Comparison of ENCODE assay signal across 8 mouse cellular contexts in genomic region chr4:48584421-48585240, GRCm38 (mm10). TPM values are rescaled to one million over a fixed set of nuclear protein-coding genes. Genes with fewer than 3 reads are reported as not detected.
DNase-seq lines count a peak whose midpoint lies in the region; ATAC-seq and TF ChIP-seq lines count a peak whose summit lies in the region.

Tmeff1 (plus strand) TSS chr4:48585174.

- peak; percentile 82 for ATAC-seq in heart, embryonic 12.5 days (ENCODE audit: insufficient number of reproducible peaks, low FRiP score)
- ATAC-seq in liver, postnatal 0 days: peak; percentile 21; the same call in 1 of the 2 replicates
- ATAC-seq in monocyte, adult 5-6 weeks (replicated peaks; ENCODE audit: insufficient number of reproducible peaks, low FRiP score, low TSS enrichment, poor library complexity, severe bottlenecking): no peak

- peak within 1 kb of the TSS; percentile 85 for H3K4me2 ChIP-seq in heart, embryonic 12.5 days
- H3K4me2 ChIP-seq in liver, postnatal 0 days (ENCODE audit: low read depth, low read length): peak within 1 kb of the TSS; percentile 82

- TF ChIP-seq EP300 in liver, postnatal 0 days (IDR thresholded peaks at IDR 0.05; ENCODE audit: low read depth): no peak

- no peak within 1 kb of the TSS for H3K27ac ChIP-seq in bone marrow macrophage, adult 2 months (ENCODE audit: insufficient read depth, low read depth, low read length)
- H3K27ac ChIP-seq in heart, embryonic 12.5 days (ENCODE audit: poor library complexity, severe bottlenecking): peak within 1 kb of the TSS; percentile 87
- H3K27ac ChIP-seq in liver, postnatal 0 days (ENCODE audit: low read depth): no peak within 1 kb of the TSS

- TF ChIP-seq POLR2A in bone marrow macrophage, adult 2 months (IDR thresholded peaks at IDR 0.05; ENCODE audit: borderline replicate concordance, low read depth, low read length): no peak

- under 1% methylated on average over 51 of the region's 64 CpGs for WGBS in heart, embryonic 12.5 days
- WGBS in liver, postnatal 0 days (ENCODE audit: insufficient replicate concordance): 7% methylated on average over 36 of the region's 64 CpGs

- no peaks in the 10 kb centered on the region for H3K4me1 ChIP-seq in bone marrow macrophage, adult 2 months (ENCODE audit: control insufficient read depth, insufficient read depth, low read length)
- peaks cover 23% of the 10 kb centered on the region for H3K4me1 ChIP-seq in heart, embryonic 12.5 days (replicated peaks)
- H3K4me1 ChIP-seq in liver, postnatal 0 days (ENCODE audit: insufficient read depth): no peaks in the 10 kb centered on the region; the same call in 1 of the 2 replicates

- no peak for TF ChIP-seq CTCF in bone marrow macrophage, adult 2 months (IDR thresholded peaks at IDR 0.05; ENCODE audit: low read depth, low read length)
- no peak for TF ChIP-seq CTCF in liver, postnatal 0 days (IDR thresholded peaks at IDR 0.05; ENCODE audit: low read depth)

- peaks cover 3% of the 10 kb centered on the region; the same call in 1 of the 2 replicates for H3K36me3 ChIP-seq in heart, embryonic 12.5 days
- no peaks in the 10 kb centered on the region for H3K36me3 ChIP-seq in liver, postnatal 0 days (replicated peaks; ENCODE audit: insufficient read depth, low read length)

- DNase-seq in kidney, adult 11 months: peak; percentile 4
- DNase-seq in kidney, adult 8-10 months: no peak
- DNase-seq in kidney, postnatal 14 days: peak; percentile 53
- DNase-seq in liver, postnatal 0 days: no peak
- DNase-seq in retina, embryonic 14.5 days (ENCODE audit: low spot score): peak; percentile 78

- H3K9me3 ChIP-seq in heart, embryonic 12.5 days (replicated peaks): no peaks in the 10 kb centered on the region
- no peaks in the 10 kb centered on the region for H3K9me3 ChIP-seq in liver, postnatal 0 days (ENCODE audit: low read length)

- peak within 1 kb of the TSS; percentile 62 for H3K4me3 ChIP-seq in bone marrow macrophage, adult 2 months (ENCODE audit: insufficient read depth, low read length)
- peak within 1 kb of the TSS; percentile 79 for H3K4me3 ChIP-seq in heart, embryonic 12.5 days
- peak within 1 kb of the TSS; percentile 47 for H3K4me3 ChIP-seq in liver, postnatal 0 days (ENCODE audit: low read depth, low read length)

- no peaks in the 10 kb centered on the region for H3K27me3 ChIP-seq in heart, embryonic 12.5 days (replicated peaks)
- peaks cover 12% of the 10 kb centered on the region; the same call in 1 of the 2 replicates for H3K27me3 ChIP-seq in liver, postnatal 0 days (ENCODE audit: insufficient read depth, low read length)

- H3K9ac ChIP-seq in heart, embryonic 12.5 days: peak within 1 kb of the TSS; percentile 92
- peak within 1 kb of the TSS; percentile 49 for H3K9ac ChIP-seq in liver, postnatal 0 days (replicated peaks)

RNA-seq across cellular contexts. Expression of gene Tmeff1, which starts in this region (rescaled TPM):
- polyA plus RNA-seq in bone marrow macrophage, adult 2 months (2012; ENCODE audit: insufficient read depth, insufficient read length, missing spikeins): 0.47 TPM in 1 of 2 replicates, not detected in the other
- polyA plus RNA-seq in heart, embryonic 12.5 days (2016; fragmentation: Nextera tagmentation; extraction: Ambion mirVana): 54.8 and 55.4 TPM in 2 replicates
- 0.36 TPM in 2 replicates for polyA plus RNA-seq in liver, postnatal 0 days (2015; fragmentation: Nextera tagmentation; extraction: Ambion mirVana)
- total RNA-seq in monocyte, adult 5-6 weeks (2017): 0.48 TPM in 1 of 3 replicates, not detected in the others

Comparison
In these comparisons a context has a peak if more than half of its experiments do, and no peak if none do; other contexts are left out.
1. RNA of gene Tmeff1 (polyA plus RNA-seq): 54.8 to 55.4 TPM in heart, embryonic 12.5 days; 0.47 TPM in bone marrow macrophage, adult 2 months and 0.36 TPM in liver, postnatal 0 days; every median in the first group is over 10 times any median in the second.
2. DNase-seq: peak in kidney, adult 11 months (single experiment), kidney, postnatal 14 days (single experiment) and retina, embryonic 14.5 days (single experiment); none in kidney, adult 8-10 months (0 of 2) and liver, postnatal 0 days (single experiment).
3. Peak in ATAC-seq, H3K4me3 ChIP-seq, H3K9ac ChIP-seq and H3K4me2 ChIP-seq in liver, postnatal 0 days; RNA of the gene not detected or under 1 TPM.
4. Peak in every context shown above with its lines, with median percentiles within 50 percentile points of each other: H3K4me3 ChIP-seq.